Mouse (Mus musculus): Measurements from ENCODE around the gene Tapbp. TPM values are rescaled to one million over a fixed set of nuclear protein-coding genes. Genes with fewer than 3 reads are reported as not detected.
A peak's percentile ranks its signal among the peaks of the same experiment; 100 is the strongest.

Tapbp gene
- polyA plus RNA-seq, 1 experiment from 2014 or later, result 20.6 TPM

GRCm38 (mm10) chr17:33977861-33978557 is 62.3 kb downstream of the Tapbp start:
- Histone ChIP-seq H3K4me2 (ENCODE audit: low read length) (peak overlapping the region; percentile 48), H3K9ac (replicated peaks; ENCODE audit: low read length) (peak overlapping the region; percentile 16; the same call in 1 of the 2 replicates), H3K9me3 (ENCODE audit: control insufficient read depth, low read length) (no peaks in the 10 kb centered on the region), H3K4me3 (replicated peaks; ENCODE audit: low read depth, low read length) (peak overlapping the region; percentile 28), H3K27ac (replicated peaks; ENCODE audit: low read depth, low read length) (no peak overlapping the region), H3K4me1 (ENCODE audit: control insufficient read depth, insufficient read depth, low read length) (peaks cover 5% of the 10 kb centered on the region), H3K36me3 (ENCODE audit: control insufficient read depth, insufficient read depth, low read length) (no peaks in the 10 kb centered on the region), H3K27me3 (ENCODE audit: control insufficient read depth, insufficient read depth, low read length) (peaks cover 40% of the 10 kb centered on the region)
- DNase-seq (no peak), ATAC-seq (ENCODE audit: low FRiP score, low TSS enrichment) (no peak)
- 2% methylated on average over 57 of the region's 57 CpGs for WGBS

GRCm38 (mm10) chr17:33978631-33979031 is 62.9 kb downstream of the Tapbp start:
- under 1% methylated on average over 17 of the region's 17 CpGs for WGBS

More at GRCm38 (mm10) chr17:33978631-33979031, 62.9 kb downstream of the Tapbp start:
- H3K27me3 ChIP-seq (ENCODE audit: control insufficient read depth, insufficient read depth, low read length), result peaks cover 40% of the 10 kb centered on the region
- peak overlapping the region; percentile 28 for H3K4me3 ChIP-seq (replicated peaks; ENCODE audit: low read depth, low read length)
- no peak overlapping the region for H3K27ac ChIP-seq (replicated peaks; ENCODE audit: low read depth, low read length)
- H3K4me1 ChIP-seq (ENCODE audit: control insufficient read depth, insufficient read depth, low read length), result peaks cover 5% of the 10 kb centered on the region
- H3K9ac ChIP-seq (replicated peaks; ENCODE audit: low read length), result peak overlapping the region; percentile 16; the same call in 1 of the 2 replicates
- DNase-seq (peak; percentile 11), ATAC-seq (ENCODE audit: low FRiP score, low TSS enrichment) (no peak)
- no peaks in the 10 kb centered on the region for H3K9me3 ChIP-seq (ENCODE audit: control insufficient read depth, low read length)
- no peaks in the 10 kb centered on the region for H3K36me3 ChIP-seq (ENCODE audit: control insufficient read depth, insufficient read depth, low read length)
- H3K4me2 ChIP-seq (ENCODE audit: low read length), result peak overlapping the region; percentile 48

Small RNA genes lying within 50 kb of the gene (microRNA-seq; reads per million reads assigned to microRNA genes)
- not detected for gene Gm27740

Other genes starting within 250 kb of the Tapbp start
- 177 and 214 TPM in 2 replicates for gene Hnrnpm, start 229.0 kb upstream of the Tapbp start, polyA plus RNA-seq (2014; fragmentation: Nextera tagmentation; extraction: Ambion mirVana)
- gene March2, start 197.2 kb upstream of the Tapbp start, polyA plus RNA-seq (2014; fragmentation: Nextera tagmentation; extraction: Ambion mirVana), result 45.2 and 62.6 TPM in 2 replicates
- 417 and 541 TPM in 2 replicates for gene Rab11b, start 155.4 kb upstream of the Tapbp start, polyA plus RNA-seq (2014; fragmentation: Nextera tagmentation; extraction: Ambion mirVana)
- 8.0 and 18.4 TPM in 2 replicates for gene Angptl4, start 134.1 kb upstream of the Tapbp start, polyA plus RNA-seq (2014; fragmentation: Nextera tagmentation; extraction: Ambion mirVana)
- gene Kank3, start 105.4 kb upstream of the Tapbp start, polyA plus RNA-seq (2014; fragmentation: Nextera tagmentation; extraction: Ambion mirVana), result 39.5 and 45.8 TPM in 2 replicates
- 653 and 777 TPM in 2 replicates for gene Rps28, start 91.3 kb upstream of the Tapbp start, polyA plus RNA-seq (2014; fragmentation: Nextera tagmentation; extraction: Ambion mirVana)
- gene Ndufa7, start 91.3 kb upstream of the Tapbp start, polyA plus RNA-seq (2014; fragmentation: Nextera tagmentation; extraction: Ambion mirVana), result 497 and 604 TPM in 2 replicates
- 55.1 and 59.8 TPM in 2 replicates for gene Cd320, start 72.8 kb upstream of the Tapbp start, polyA plus RNA-seq (2014; fragmentation: Nextera tagmentation; extraction: Ambion mirVana)
- not detected in 2 replicates for gene Gm7029, start 42.1 kb upstream of the Tapbp start, polyA plus RNA-seq (2014; fragmentation: Nextera tagmentation; extraction: Ambion mirVana)
- gene Kifc1, start 25.2 kb upstream of the Tapbp start, polyA plus RNA-seq (2014; fragmentation: Nextera tagmentation; extraction: Ambion mirVana), result 2.2 and 2.5 TPM in 2 replicates
- gene Platr17, start 10.8 kb upstream of the Tapbp start, polyA plus RNA-seq (2014; fragmentation: Nextera tagmentation; extraction: Ambion mirVana), result 1.1 TPM in 1 of 2 replicates, not detected in the other
- 40.7 and 44.6 TPM in 2 replicates for gene Daxx, start 6.5 kb upstream of the Tapbp start, polyA plus RNA-seq (2014; fragmentation: Nextera tagmentation; extraction: Ambion mirVana)
- gene Zbtb22, start within 50 bp of the Tapbp start, polyA plus RNA-seq (2014; fragmentation: Nextera tagmentation; extraction: Ambion mirVana), result 12.1 and 13.1 TPM in 2 replicates
- gene Rgl2, start 13.6 kb downstream of the Tapbp start, polyA plus RNA-seq (2014; fragmentation: Nextera tagmentation; extraction: Ambion mirVana), result 47.2 and 50.3 TPM in 2 replicates
- gene Pfdn6, start 24.4 kb downstream of the Tapbp start, polyA plus RNA-seq (2014; fragmentation: Nextera tagmentation; extraction: Ambion mirVana), result 167 and 188 TPM in 2 replicates
- gene Wdr46, start 24.8 kb downstream of the Tapbp start, polyA plus RNA-seq (2014; fragmentation: Nextera tagmentation; extraction: Ambion mirVana), result 15.5 and 16.9 TPM in 2 replicates
- gene B3galt4, start 35.6 kb downstream of the Tapbp start, polyA plus RNA-seq (2014; fragmentation: Nextera tagmentation; extraction: Ambion mirVana), result 8.0 and 10.1 TPM in 2 replicates
- gene Vps52, start 39.9 kb downstream of the Tapbp start, polyA plus RNA-seq (2014; fragmentation: Nextera tagmentation; extraction: Ambion mirVana), result 50.6 and 63.2 TPM in 2 replicates
- gene Rps18, start 40.1 kb downstream of the Tapbp start, polyA plus RNA-seq (2014; fragmentation: Nextera tagmentation; extraction: Ambion mirVana), result 872 and 980 TPM in 2 replicates
- 10.5 and 15.5 TPM in 2 replicates for gene H2-K1, start 84.4 kb downstream of the Tapbp start, polyA plus RNA-seq (2014; fragmentation: Nextera tagmentation; extraction: Ambion mirVana)
- gene Ring1, start 108.8 kb downstream of the Tapbp start, polyA plus RNA-seq (2014; fragmentation: Nextera tagmentation; extraction: Ambion mirVana), result 9.1 and 18.5 TPM in 2 replicates
- 56.1 and 75.0 TPM in 2 replicates for gene H2-Ke6, start 112.2 kb downstream of the Tapbp start, polyA plus RNA-seq (2014; fragmentation: Nextera tagmentation; extraction: Ambion mirVana)
- gene Slc39a7, start 115.8 kb downstream of the Tapbp start, polyA plus RNA-seq (2014; fragmentation: Nextera tagmentation; extraction: Ambion mirVana), result 95.7 and 97.0 TPM in 2 replicates
- 33.3 and 33.4 TPM in 2 replicates for gene Rxrb, start 115.9 kb downstream of the Tapbp start, polyA plus RNA-seq (2014; fragmentation: Nextera tagmentation; extraction: Ambion mirVana)
- gene Col11a2, start 123.5 kb downstream of the Tapbp start, polyA plus RNA-seq (2014; fragmentation: Nextera tagmentation; extraction: Ambion mirVana), result 2.4 and 2.9 TPM in 2 replicates
- not detected in 2 replicates for gene H2-Oa, start 176.4 kb downstream of the Tapbp start, polyA plus RNA-seq (2014; fragmentation: Nextera tagmentation; extraction: Ambion mirVana)
- gene H2-DMa, start 203.6 kb downstream of the Tapbp start, polyA plus RNA-seq (2014; fragmentation: Nextera tagmentation; extraction: Ambion mirVana), result 16.7 and 20.4 TPM in 2 replicates
- gene Brd2, start 206.7 kb downstream of the Tapbp start, polyA plus RNA-seq (2014; fragmentation: Nextera tagmentation; extraction: Ambion mirVana), result 160 and 171 TPM in 2 replicates
- gene H2-DMb2, start 227.4 kb downstream of the Tapbp start, polyA plus RNA-seq (2014; fragmentation: Nextera tagmentation; extraction: Ambion mirVana), result 0.15 and 0.18 TPM in 2 replicates
- gene H2-DMb1, start 237.2 kb downstream of the Tapbp start, polyA plus RNA-seq (2014; fragmentation: Nextera tagmentation; extraction: Ambion mirVana), result 0.38 and 0.91 TPM in 2 replicates